Mouse (Mus musculus) CH12.LX (cell line): ENCODE data around the gene Farsa.

Source experiments
- CTCF ChIP-seq, 2 experiments: IDR thresholded peaks in 1 of 2; conservative IDR thresholded peaks in 1 of 2; 2 replicates each; pipeline ENCODE4 v1.5.1; 2011 to 2012; ENCODE audit warnings: low read depth in 2 of 2, low read length in 2 of 2, improper control_type of control experiment in 1 of 2, inconsistent platforms in 1 of 2, mild to moderate bottlenecking in 1 of 2, moderate library complexity in 1 of 2
- E2F4 ChIP-seq: IDR thresholded peaks from 2 replicates; pipeline ENCODE4 v1.6.1; 2011; ENCODE audit warnings: low read depth, low read length, improper control_type of control experiment; ENCODE audit not compliant: insufficient replicate concordance
- EP300 ChIP-seq: IDR thresholded peaks from 2 replicates; pipeline ENCODE4 v1.6.1; 2011; ENCODE audit warnings: low read length, improper control_type of control experiment
- MAX ChIP-seq: IDR thresholded peaks from 2 replicates; pipeline ENCODE4 v1.6.1; 2011; ENCODE audit warnings: low read length, improper control_type of control experiment
- MAZ ChIP-seq: IDR thresholded peaks from 2 replicates; pipeline ENCODE4 v1.6.1; 2012; ENCODE audit warnings: low read depth, mild to moderate bottlenecking, inconsistent platforms, low read length, improper control_type of control experiment, moderate library complexity
- POLR2A ChIP-seq: IDR thresholded peaks from 2 replicates; pipeline ENCODE4 v1.6.1; 2011; ENCODE audit warnings: low read depth, mild to moderate bottlenecking, improper control_type of control experiment, low read length
- RCOR1 ChIP-seq: conservative IDR thresholded peaks from 2 replicates; pipeline ENCODE4 v1.6.1; 2012; ENCODE audit warnings: low read depth, mild to moderate bottlenecking, inconsistent platforms, low read length, improper control_type of control experiment
- SMC3 ChIP-seq: IDR thresholded peaks from 2 replicates; pipeline ENCODE4 v1.6.1; 2011; ENCODE audit warnings: low read depth, low read length, improper control_type of control experiment
- TCF12 ChIP-seq: IDR thresholded peaks from 2 replicates; pipeline ENCODE4 v1.6.1; 2014; ENCODE audit warnings: low read depth, mild to moderate bottlenecking, inconsistent platforms, low read length, improper control_type of control experiment
- USF1 ChIP-seq: IDR thresholded peaks from 2 replicates; pipeline ENCODE4 v1.6.1; 2014; ENCODE audit warnings: low read depth, mild to moderate bottlenecking, inconsistent platforms, low read length, improper control_type of control experiment
- ZC3H11A ChIP-seq: IDR thresholded peaks from 2 replicates; pipeline ENCODE4 v1.6.1; 2012; ENCODE audit warnings: low read depth, mild to moderate bottlenecking, inconsistent platforms, low read length, improper control_type of control experiment
- ZNF384 ChIP-seq: IDR thresholded peaks from 2 replicates; pipeline ENCODE4 v1.6.1; 2012; ENCODE audit warnings: low read depth, low read length, improper control_type of control experiment, inconsistent platforms

DNA sequence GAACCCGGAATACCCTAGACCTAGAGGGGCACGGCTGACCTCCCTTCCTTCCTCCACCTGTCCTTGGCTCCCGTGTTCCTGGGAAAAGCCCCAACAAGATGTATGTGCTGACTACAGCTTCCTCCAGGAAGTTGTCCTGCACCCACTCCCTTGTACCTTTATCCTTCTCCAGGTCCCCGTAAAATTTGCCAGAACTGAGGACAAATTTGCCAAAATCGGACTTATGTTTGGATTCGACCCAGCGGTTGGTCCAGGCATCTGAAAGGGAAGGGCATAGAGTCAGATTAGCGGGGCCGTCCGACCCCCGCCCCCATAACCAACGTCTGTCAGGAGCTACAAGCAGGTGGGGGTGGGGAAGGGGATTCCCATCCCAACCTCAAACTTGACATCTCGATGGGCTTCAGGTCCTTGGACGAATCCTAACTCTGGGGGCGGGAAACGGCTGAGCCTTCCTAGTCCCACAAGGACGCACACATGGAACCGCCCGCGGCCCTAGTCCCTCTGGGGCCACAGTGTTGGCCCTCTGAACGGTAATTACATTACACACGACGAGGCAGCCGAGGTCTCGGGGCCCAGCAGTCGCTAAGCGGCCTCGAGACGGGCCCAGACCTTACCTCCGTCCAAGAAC, 10.6 kb upstream of the Farsa start:
- TF ChIP-seq CTCF (conservative IDR thresholded peaks at IDR 0.05 in 1 of 2, IDR thresholded peaks at IDR 0.05 in 1 of 2; ENCODE audit: low read depth in 2 of 2, low read length in 2 of 2): no peak
- no peak for TF ChIP-seq E2F4
- TF ChIP-seq RCOR1: no peak
- no peak for TF ChIP-seq POLR2A
- no peak for TF ChIP-seq USF1
- no peak for TF ChIP-seq SMC3
- TF ChIP-seq MAZ: no peak; the same call in 1 of the 2 replicates
- TF ChIP-seq ZC3H11A: no peak
- no peak; the same call in 1 of the 2 replicates for TF ChIP-seq EP300
- peak; percentile 5; the same call in 1 of the 2 replicates for TF ChIP-seq TCF12
- no peak for TF ChIP-seq MAX
- TF ChIP-seq ZNF384: no peak
